6 mouse cellular contexts compared by ENCODE assay signal in genomic region chr9:77748292-77748691, GRCm38 (mm10). TPM values are rescaled to one million over a fixed set of nuclear protein-coding genes. Genes with fewer than 3 reads are reported as not detected.
DNase-seq lines count a peak whose midpoint lies in the region; TF ChIP-seq lines count a peak whose summit lies in the region.
"Not testable (repeated sequence)": the region's sequence is repeated elsewhere in the genome, so short reads cannot be mapped to it uniquely, and the experiment has no call there.

No protein-coding gene starts in this region.

- H3K9me3 ChIP-seq in CH12.LX (replicated peaks; ENCODE audit: low read length); ES-Bruce4 (replicated peaks; ENCODE audit: control insufficient read depth, insufficient read depth, low read length, poor library complexity, severe bottlenecking); MEL (replicated peaks; ENCODE audit: insufficient read depth, low read length); heart, embryonic 10.5 days: not testable (repeated sequence)

- not testable (repeated sequence) for H3K79me2 ChIP-seq in CH12.LX (replicated peaks; ENCODE audit: control insufficient read depth, extremely low read depth, insufficient read depth, poor library complexity, severe bottlenecking); MEL (ENCODE audit: control insufficient read depth, insufficient read depth, low read length, poor library complexity); liver, adult 2 months (ENCODE audit: control insufficient read depth, insufficient read depth, low read length)

- TF ChIP-seq RAD21 in CH12.LX (IDR thresholded peaks at IDR 0.05; ENCODE audit: low read depth, low read length); MEL (IDR thresholded peaks at IDR 0.05; ENCODE audit: low read depth, low read length): not testable (repeated sequence)

- WGBS in heart, embryonic 10.5 days, result 73% methylated on average over 1 of the region's 1 CpGs
- WGBS in liver, adult 2 months, result 93% methylated on average over 1 of the region's 1 CpGs

- not testable (repeated sequence) for H3K27ac ChIP-seq in CH12.LX (ENCODE audit: insufficient read depth, low read depth); MEL (ENCODE audit: control insufficient read depth, low read depth, low read length); heart, embryonic 10.5 days
- H3K27ac ChIP-seq in ES-Bruce4 (ENCODE audit: insufficient read depth, low read length), result 0 out of 2 replicates have a peak overlapping the region, but pooled peaks have one; percentile 14
- 0 out of 2 replicates have a peak overlapping the region, but pooled peaks have one; percentile 22 for H3K27ac ChIP-seq in liver, adult 2 months (replicated peaks; ENCODE audit: insufficient read depth, low read depth, low read length)

- peak; percentile 11 for DNase-seq in A20 (ENCODE audit: low read depth, low spot score)
- not testable (repeated sequence) for DNase-seq in CH12.LX (ENCODE audit: extremely low read depth); MEL (ENCODE audit: low read depth, low spot score); liver, adult 2 months (ENCODE audit: extremely low read depth, low read depth, low spot score)
- DNase-seq in heart, embryonic 10.5 days (ENCODE audit: low spot score), result peak; percentile 52

- not testable (repeated sequence) for H3K27me3 ChIP-seq in CH12.LX (replicated peaks); ES-Bruce4 (ENCODE audit: control insufficient read depth, insufficient read depth, low read length, poor library complexity, severe bottlenecking); MEL (ENCODE audit: control insufficient read depth in 1 of 2, insufficient read depth in 2 of 2, low read length in 2 of 2); heart, embryonic 10.5 days (ENCODE audit: insufficient read depth, poor library complexity, severe bottlenecking); liver, adult 2 months (ENCODE audit: control insufficient read depth, insufficient read depth, low read length)

- H3K4me2 ChIP-seq in CH12.LX (ENCODE audit: insufficient read depth, low read depth, poor library complexity, severe bottlenecking), result not testable (repeated sequence)

- dilution Hi-C loops in CH12.LX (cut with MboI; ENCODE audit: extremely low pct_ligation_motif_present, extremely low pct_unique_long_range_greater_than_20kb, low sequenced_read_pairs), result not testable (repeated sequence)

- not testable (repeated sequence) for TF ChIP-seq CTCF in CH12.LX (conservative IDR thresholded peaks at IDR 0.05 in 1 of 2, IDR thresholded peaks at IDR 0.05 in 1 of 2; ENCODE audit: low read depth in 2 of 2, low read length in 2 of 2); ES-Bruce4 (IDR thresholded peaks at IDR 0.05; ENCODE audit: low read depth, low read length); MEL (IDR thresholded peaks at IDR 0.05 in 2 of 3, conservative IDR thresholded peaks at IDR 0.05 in 1 of 3; ENCODE audit: control insufficient read depth in 1 of 3, insufficient read depth in 1 of 3, low read depth in 2 of 3, low read length in 3 of 3, poor library complexity in 1 of 3, severe bottlenecking in 1 of 3); liver, adult 2 months (IDR thresholded peaks at IDR 0.05; ENCODE audit: low read depth, low read length)

- H3K4me1 ChIP-seq in CH12.LX (ENCODE audit: control insufficient read depth in 1 of 2, insufficient read depth in 2 of 2), result peaks cover 5 to 53% of the 10 kb centered on the region in 2 experiments; a peak in 2 of 4 replicates
- H3K4me1 ChIP-seq in ES-Bruce4 (ENCODE audit: control insufficient read depth, insufficient read depth, low read length); MEL (ENCODE audit: control insufficient read depth in 1 of 2, insufficient read depth in 2 of 2, low read length in 2 of 2): not testable (repeated sequence)
- peaks cover 16% of the 10 kb centered on the region for H3K4me1 ChIP-seq in heart, embryonic 10.5 days
- peaks cover 23% of the 10 kb centered on the region for H3K4me1 ChIP-seq in liver, adult 2 months (ENCODE audit: control insufficient read depth, insufficient read depth, low read length)

- not testable (repeated sequence) for H3K4me3 ChIP-seq in CH12.LX (replicated peaks in 1 of 3; ENCODE audit: low read depth in 2 of 3, low read length in 2 of 3, poor library complexity in 1 of 3); ES-Bruce4 (ENCODE audit: low read depth, low read length); MEL (ENCODE audit: control insufficient read depth in 1 of 2, insufficient read depth in 1 of 2, low read depth in 2 of 2, low read length in 2 of 2); heart, embryonic 10.5 days; liver, adult 2 months (ENCODE audit: insufficient read depth, low read depth, low read length)

- not testable (repeated sequence) for TF ChIP-seq POLR2A in CH12.LX (IDR thresholded peaks at IDR 0.05; ENCODE audit: low read depth, low read length); ES-Bruce4 (IDR thresholded peaks at IDR 0.05; ENCODE audit: insufficient read depth, low read length); MEL (IDR thresholded peaks at IDR 0.05; ENCODE audit: control insufficient read depth in 1 of 2, insufficient read depth in 1 of 2, low read depth in 1 of 2, low read length in 2 of 2, poor library complexity in 1 of 2); liver, adult 2 months (IDR thresholded peaks at IDR 0.05; ENCODE audit: extremely low read depth, insufficient read depth, low read length)

- not testable (repeated sequence) for H3K36me3 ChIP-seq in CH12.LX (replicated peaks in 1 of 2; ENCODE audit: control insufficient read depth in 1 of 2, insufficient read depth in 1 of 2, low read length in 1 of 2); ES-Bruce4 (ENCODE audit: control insufficient read depth, insufficient read depth, low read length, poor library complexity, severe bottlenecking); MEL (ENCODE audit: control insufficient read depth in 1 of 2, insufficient read depth in 2 of 2, low read length in 2 of 2); heart, embryonic 10.5 days; liver, adult 2 months (ENCODE audit: control insufficient read depth, insufficient read depth, low read length)

- in situ Hi-C loops in CH12.LX (cut with MboI; ENCODE audit: low pct_ligation_motif_present, low pct_unique_long_range_greater_than_20kb, low sequenced_read_pairs), result not testable (repeated sequence)

- TF ChIP-seq EP300 in CH12.LX (IDR thresholded peaks at IDR 0.05; ENCODE audit: low read length); ES-Bruce4 (IDR thresholded peaks at IDR 0.05; ENCODE audit: insufficient read depth, low read depth, low read length); MEL (IDR thresholded peaks at IDR 0.05; ENCODE audit: low read depth in 1 of 2, low read length in 2 of 2): not testable (repeated sequence)

- H3K9ac ChIP-seq in CH12.LX (ENCODE audit: insufficient read depth, low read depth); ES-Bruce4 (ENCODE audit: low read depth, poor library complexity, severe bottlenecking); MEL (ENCODE audit: control insufficient read depth, low read depth, low read length, poor library complexity, severe bottlenecking); liver, adult 2 months (ENCODE audit: low read depth, low read length): not testable (repeated sequence)

TF ChIP-seq in CH12.LX, 34 proteins besides CTCF, POLR2A, EP300 and RAD21:
- TF ChIP-seq TBP (conservative IDR thresholded peaks at IDR 0.05; ENCODE audit: low read depth, low read length), result 0 out of 2 replicates have a peak, but pooled peaks have one; percentile 55

TF ChIP-seq in MEL, 35 proteins besides CTCF, POLR2A, EP300 and RAD21:
- TF ChIP-seq TBP (IDR thresholded peaks at IDR 0.05; ENCODE audit: low read depth, low read length), result peak; percentile 81

RNA-seq across cellular contexts. Expression of gene Gclc, which starts 6.0 kb away (rescaled TPM):
- total RNA-seq in CH12.LX (2012; rRNA removed) (20.4 and 22.6 TPM in 2 replicates), CH12.LX (2014; rRNA removed) (35.7 and 39.2 TPM in 2 replicates), MEL (2012; rRNA removed) (22.6 and 25.9 TPM in 2 replicates)
- polyA plus RNA-seq in CH12.LX (2012; ENCODE audit: insufficient read length, low read depth) (78.3 and 84.8 TPM in 2 replicates), ES-Bruce4 (2011; ENCODE audit: insufficient read depth, insufficient read length, low read depth, missing spikeins) (50.5 and 53.1 TPM in 2 replicates), MEL (2012; ENCODE audit: insufficient read depth in 1 of 2, insufficient read length in 2 of 2, low read depth in 1 of 2, low replicate concordance in 2 of 2, missing spikeins in 1 of 2) (10 to 100 TPM; 50.4 to 84.8 TPM)
- polyA plus RNA-seq in heart, embryonic 10.5 days (2016; fragmentation: Nextera tagmentation; extraction: Ambion mirVana), result 12.2 and 15.4 TPM in 2 replicates
- total RNA-seq in liver, adult 2 months (2014; rRNA removed), result 122 and 173 TPM in 2 replicates
- 125 and 136 TPM in 2 replicates for polyA plus RNA-seq in liver, adult 2 months (2012; rRNA removed)
